Mouse (Mus musculus) ES-E14 (cell line): ENCODE results near the gene Mylk4.

ENCODE experiments used
- CHD2 ChIP-seq: IDR thresholded peaks from 2 replicates; pipeline ENCODE4 v1.6.1; 2014; ENCODE audit warnings: mild to moderate bottlenecking, low read depth, low read length, inconsistent platforms
- HCFC1 ChIP-seq: IDR thresholded peaks from 2 replicates; pipeline ENCODE4 v1.6.1; 2012; ENCODE audit warnings: low read length, inconsistent platforms, borderline replicate concordance; ENCODE audit not compliant: insufficient read depth
- MAFK ChIP-seq: IDR thresholded peaks from 2 replicates; pipeline ENCODE4 v1.6.1; 2014; ENCODE audit warnings: mild to moderate bottlenecking, low read depth, low read length, inconsistent platforms; ENCODE audit not compliant: insufficient read depth
- ZC3H11A ChIP-seq: IDR thresholded peaks from 2 replicates; pipeline ENCODE4 v1.6.1; 2012; ENCODE audit warnings: low read depth, mild to moderate bottlenecking, inconsistent platforms, low read length, borderline replicate concordance
- ZNF384 ChIP-seq: IDR thresholded peaks from 2 replicates; pipeline ENCODE4 v1.6.1; 2012; ENCODE audit warnings: low read depth, low read length, inconsistent platforms

- TF ChIP-seq HCFC1 (no peak), ZNF384 (no peak), ZC3H11A (no peak), CHD2 (no peak), MAFK (no peak)
Measured at GRCm38 (mm10) chr13:32721717-32722116, 62.0 kb downstream of the Mylk4 start.
